Mouse (Mus musculus) limb, embryonic 11.5 days (tissue): ENCODE measurements around the gene Kif6. TPM values are rescaled to one million over a fixed set of nuclear protein-coding genes. Genes with fewer than 3 reads are reported as not detected.

Experiments
- ATAC-seq: fragments of 200-750 bp; cut with Nextera tagmentation; 2 replicates; pipeline ENCODE4 v1.8.0; 2017; ENCODE audit warnings: low read depth; ENCODE audit not compliant: insufficient number of reproducible peaks, low FRiP score, low TSS enrichment
- DNase-seq: peaks from one replicate; pipeline ENCODE4 v3.0.0-alpha.2; 2015; ENCODE audit warnings: low spot score
- H3K27ac ChIP-seq: fragments of 300-500 bp; sonication (generic); replicated peaks from 2 replicates; pipeline ENCODE4 v1.5.1; 2014; ENCODE audit warnings: low read depth, mild to moderate bottlenecking, low read length
- H3K27me3 ChIP-seq: fragments of 300-500 bp; sonication (generic); 2 replicates; pipeline ENCODE4 v1.6.1; 2014; ENCODE audit warnings: mild to moderate bottlenecking, low read length, mixed read lengths; ENCODE audit not compliant: control insufficient read depth, insufficient read depth
- H3K36me3 ChIP-seq: fragments of 300-500 bp; sonication (generic); 2 replicates; pipeline ENCODE4 v1.6.1; 2014; ENCODE audit warnings: mild to moderate bottlenecking, low read length, moderate library complexity, mixed read lengths; ENCODE audit not compliant: control insufficient read depth, insufficient read depth
- H3K4me1 ChIP-seq: fragments of 300-500 bp; sonication (generic); 2 replicates; pipeline ENCODE4 v1.6.1; 2014; ENCODE audit warnings: low read length, mixed read lengths; ENCODE audit not compliant: control insufficient read depth, insufficient read depth
- H3K4me2 ChIP-seq: fragments of 300-500 bp; sonication (generic); 2 replicates; pipeline ENCODE4 v1.6.1; 2014; ENCODE audit warnings: low read depth, mild to moderate bottlenecking, moderate library complexity; ENCODE audit not compliant: severe bottlenecking
- H3K4me3 ChIP-seq: fragments of 300-500 bp; sonication (generic); 2 replicates; pipeline ENCODE4 v1.5.1; 2014; ENCODE audit warnings: low read depth, low read length
- H3K9ac ChIP-seq: fragments of 300-500 bp; sonication (generic); 2 replicates; pipeline ENCODE4 v1.6.1; 2014; ENCODE audit warnings: mild to moderate bottlenecking, low read length
- H3K9me3 ChIP-seq: fragments of 300-500 bp; sonication (generic); 2 replicates; pipeline ENCODE4 v1.6.1; 2016; ENCODE audit warnings: low read length; ENCODE audit not compliant: control insufficient read depth
- WGBS: fragments of 180-500 bp; shearing (Covaris S2); extraction: QIAGEN DNeasy Blood & Tissue Kit; methylation state at CpG from one replicate; pipeline ENCODE4 v1.1.7; 2014; 5-methylcytosine and 5-hydroxymethylcytosine counted together
- polyA plus RNA-seq: library from polyadenylated mRNA; unstranded; fragments of >200 nt; fragmentation: Nextera tagmentation; extraction: Ambion mirVana; gene quantifications from 2 replicates; pipeline ENCODE4 v1.2.1, GENCODE M21; 2014

Gene Kif6
- polyA plus RNA-seq, 1 experiment from 2014 or later = 4.9 TPM

DNA sequence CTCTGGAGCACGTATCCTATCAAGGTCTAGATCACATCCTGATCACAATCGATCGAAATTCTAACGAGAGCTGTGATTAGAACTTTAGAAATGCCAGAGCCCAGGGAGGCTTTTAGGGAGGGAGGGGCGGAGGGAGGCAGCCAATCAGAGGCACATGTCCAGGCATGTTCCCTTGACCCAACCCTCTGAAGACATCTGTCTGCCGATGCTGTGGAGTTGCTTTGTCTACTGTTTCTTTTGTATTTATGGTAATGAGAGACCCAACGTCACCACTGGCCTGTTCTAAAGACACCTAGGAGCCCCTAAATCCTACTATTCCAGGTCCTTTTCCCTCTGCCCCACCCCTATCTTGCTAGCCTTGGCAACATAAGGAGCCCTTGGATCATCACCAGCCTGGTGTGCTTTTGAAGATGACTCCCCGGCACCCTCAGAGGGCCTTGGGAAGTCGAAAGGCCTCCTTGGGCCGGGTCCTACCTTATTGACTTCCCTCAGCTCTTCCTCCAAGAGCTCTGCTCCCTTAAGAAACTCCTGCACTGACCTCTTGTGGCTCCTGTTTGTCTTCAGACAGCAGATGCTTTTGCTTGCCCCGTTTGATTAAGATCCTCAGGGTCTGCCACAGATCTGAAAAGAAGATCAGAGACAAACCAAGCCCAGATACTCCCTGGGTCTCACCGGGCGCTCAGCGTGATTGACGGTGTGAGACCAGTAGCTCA is 261.2 kb downstream of the Kif6 start:
- H3K9me3 ChIP-seq = no peaks in the 10 kb centered on the region
- DNase-seq (no peak), ATAC-seq (no peak)
- no peak overlapping the region for H3K4me2 ChIP-seq
- peaks cover 19% of the 10 kb centered on the region for H3K4me1 ChIP-seq
- no peak overlapping the region for H3K27ac ChIP-seq
- H3K27me3 ChIP-seq = no peaks in the 10 kb centered on the region
- H3K9ac ChIP-seq = no peak overlapping the region
- no peaks in the 10 kb centered on the region for H3K36me3 ChIP-seq
- WGBS = 32% methylated on average over 15 of the region's 15 CpGs
- no peak overlapping the region for H3K4me3 ChIP-seq

GRCm38 (mm10) chr17:49880919-49881744 is 266.2 kb downstream of the Kif6 start:
- ATAC-seq (no peak), DNase-seq (no peak)
- Histone ChIP-seq H3K27ac (no peak overlapping the region), H3K36me3 (no peaks in the 10 kb centered on the region), H3K4me3 (no peak overlapping the region), H3K9ac (no peak overlapping the region), H3K9me3 (no peaks in the 10 kb centered on the region), H3K4me2 (no peak overlapping the region), H3K4me1 (peaks cover 2% of the 10 kb centered on the region), H3K27me3 (no peaks in the 10 kb centered on the region)
- 89% methylated on average over 5 of the region's 5 CpGs for WGBS

- Histone ChIP-seq H3K27me3 (no peaks in the 10 kb centered on the region), H3K4me1 (no peaks in the 10 kb centered on the region; the same call in 1 of the 2 replicates), H3K9ac (no peak overlapping the region), H3K4me2 (no peak overlapping the region), H3K36me3 (no peaks in the 10 kb centered on the region), H3K4me3 (no peak overlapping the region), H3K27ac (no peak overlapping the region), H3K9me3 (no peaks in the 10 kb centered on the region)
- 82% methylated on average over 7 of the region's 7 CpGs for WGBS
- ATAC-seq (no peak), DNase-seq (no peak)
Measured at GRCm38 (mm10) chr17:49881796-49882195, 266.9 kb downstream of the Kif6 start.

GRCm38 (mm10) chr17:49883136-49883755 is 268.3 kb downstream of the Kif6 start:
- Histone ChIP-seq H3K27me3 (no peaks in the 10 kb centered on the region), H3K4me3 (no peak overlapping the region), H3K27ac (no peak overlapping the region), H3K9me3 (no peaks in the 10 kb centered on the region), H3K36me3 (no peaks in the 10 kb centered on the region), H3K9ac (no peak overlapping the region), H3K4me1 (peaks cover 4% of the 10 kb centered on the region; the same call in 1 of the 2 replicates), H3K4me2 (no peak overlapping the region)
- WGBS = 93% methylated on average over 8 of the region's 8 CpGs
- DNase-seq = no peak
- no peak for ATAC-seq

DNA sequence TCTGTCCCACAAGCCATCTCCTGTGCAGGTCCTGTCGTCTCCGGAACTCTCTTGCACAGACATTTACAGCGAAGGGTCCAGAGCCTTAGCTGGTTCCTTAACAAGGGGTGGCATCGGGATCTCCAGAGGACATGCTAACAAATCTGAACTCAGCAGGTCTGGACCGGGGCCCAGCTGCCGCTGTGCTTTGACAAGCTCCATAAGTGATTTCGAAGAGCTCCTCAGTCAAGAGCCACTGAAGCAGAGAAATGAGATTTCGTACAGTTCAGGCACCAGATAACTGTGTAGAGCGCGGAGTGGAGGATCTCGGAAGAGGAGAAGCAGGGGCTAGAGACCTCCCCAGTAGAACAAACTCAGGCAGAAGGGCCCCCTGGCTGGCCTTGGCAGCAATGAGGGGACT is 270.1 kb downstream of the Kif6 start:
- H3K4me3 ChIP-seq = no peak overlapping the region
- no peaks in the 10 kb centered on the region for H3K9me3 ChIP-seq
- H3K36me3 ChIP-seq = no peaks in the 10 kb centered on the region
- no peak overlapping the region; the same call in 1 of the 2 replicates for H3K27ac ChIP-seq
- H3K9ac ChIP-seq = no peak overlapping the region
- ATAC-seq (no peak), DNase-seq (no peak)
- H3K4me1 ChIP-seq = peaks cover 8% of the 10 kb centered on the region
- H3K4me2 ChIP-seq = no peak overlapping the region
- 95% methylated on average over 11 of the region's 11 CpGs for WGBS
- no peaks in the 10 kb centered on the region for H3K27me3 ChIP-seq

- 12% methylated on average over 7 of the region's 7 CpGs for WGBS
- DNase-seq (peak; percentile 70), ATAC-seq (peak; percentile 81)
- Histone ChIP-seq H3K27me3 (no peaks in the 10 kb centered on the region), H3K9me3 (no peaks in the 10 kb centered on the region), H3K9ac (no peak overlapping the region), H3K4me1 (peaks cover 8% of the 10 kb centered on the region; the same call in 1 of the 2 replicates), H3K36me3 (no peaks in the 10 kb centered on the region), H3K4me2 (no peak overlapping the region), H3K4me3 (no peak overlapping the region), H3K27ac (no peak overlapping the region)
Measured at GRCm38 (mm10) chr17:49889629-49890028, 274.7 kb downstream of the Kif6 start.

DNA sequence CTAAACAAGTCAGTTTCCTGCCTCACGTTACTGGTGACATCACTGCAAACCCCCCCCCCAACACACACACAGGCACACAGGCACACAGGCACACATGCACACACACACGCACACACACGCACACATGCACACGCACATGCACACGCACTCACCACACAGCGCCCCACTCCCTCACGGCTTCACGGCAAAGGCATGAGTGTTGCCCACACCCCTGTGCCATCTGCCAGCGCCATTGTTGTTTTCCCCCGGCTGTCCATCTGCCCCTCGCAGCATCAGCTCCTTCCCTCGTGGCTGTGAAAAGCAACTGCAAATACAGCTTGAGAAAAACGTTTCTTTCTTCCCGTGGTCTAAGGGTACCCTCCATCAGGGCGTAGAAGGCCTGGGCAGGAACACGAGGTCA is 275.9 kb downstream of the Kif6 start:
- Histone ChIP-seq H3K9ac (no peak overlapping the region), H3K27ac (no peak overlapping the region), H3K4me1 (peaks cover 8% of the 10 kb centered on the region; the same call in 1 of the 2 replicates), H3K36me3 (no peaks in the 10 kb centered on the region), H3K9me3 (no peaks in the 10 kb centered on the region), H3K4me2 (no peak overlapping the region), H3K27me3 (no peaks in the 10 kb centered on the region), H3K4me3 (no peak overlapping the region)
- DNase-seq (no peak), ATAC-seq (no peak)
- 87% methylated on average over 16 of the region's 16 CpGs for WGBS

DNA sequence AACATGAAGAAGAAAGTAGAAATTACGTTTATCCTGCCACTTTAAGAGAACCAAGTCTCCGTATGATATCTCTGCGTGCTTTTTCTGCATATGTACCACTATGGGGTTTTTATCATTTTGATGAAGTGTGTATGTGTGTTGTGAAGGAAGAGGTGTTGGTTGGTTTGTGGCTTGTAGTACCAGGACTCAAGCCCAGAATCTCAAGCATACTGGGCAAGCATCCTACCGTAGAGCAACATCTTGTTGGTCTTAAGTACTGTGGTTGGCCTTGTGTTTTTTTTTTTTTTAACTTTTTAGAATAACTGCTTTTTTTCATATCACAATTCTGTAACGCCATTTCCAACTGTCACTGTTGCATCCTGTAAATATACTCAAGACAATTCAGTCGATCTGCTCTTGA is 277.5 kb downstream of the Kif6 start:
- no peak overlapping the region for H3K9ac ChIP-seq
- no peak overlapping the region for H3K27ac ChIP-seq
- H3K4me3 ChIP-seq = no peak overlapping the region
- 93% methylated on average over 6 of the region's 6 CpGs for WGBS
- no peak overlapping the region for H3K4me2 ChIP-seq
- H3K9me3 ChIP-seq = no peaks in the 10 kb centered on the region
- no peaks in the 10 kb centered on the region for H3K36me3 ChIP-seq
- H3K27me3 ChIP-seq = no peaks in the 10 kb centered on the region
- peaks cover 6% of the 10 kb centered on the region; the same call in 1 of the 2 replicates for H3K4me1 ChIP-seq
- DNase-seq (no peak), ATAC-seq (no peak)
